Mouse (Mus musculus) embryonic fibroblast, embryonic 13.5 days (primary cell): ENCODE measurements around the gene Tepsin.

Experiments
- CTCF ChIP-seq: IDR thresholded peaks from 2 replicates; pipeline ENCODE4 v1.5.1; 2011; ENCODE audit warnings: mild to moderate bottlenecking, control low read depth, low read length, moderate library complexity, borderline replicate concordance; ENCODE audit not compliant: insufficient read depth
- POLR2A ChIP-seq: IDR thresholded peaks from 2 replicates; pipeline ENCODE4 v1.6.1; 2011; ENCODE audit warnings: low read depth, mild to moderate bottlenecking, control low read depth, low read length, moderate library complexity

DNA sequence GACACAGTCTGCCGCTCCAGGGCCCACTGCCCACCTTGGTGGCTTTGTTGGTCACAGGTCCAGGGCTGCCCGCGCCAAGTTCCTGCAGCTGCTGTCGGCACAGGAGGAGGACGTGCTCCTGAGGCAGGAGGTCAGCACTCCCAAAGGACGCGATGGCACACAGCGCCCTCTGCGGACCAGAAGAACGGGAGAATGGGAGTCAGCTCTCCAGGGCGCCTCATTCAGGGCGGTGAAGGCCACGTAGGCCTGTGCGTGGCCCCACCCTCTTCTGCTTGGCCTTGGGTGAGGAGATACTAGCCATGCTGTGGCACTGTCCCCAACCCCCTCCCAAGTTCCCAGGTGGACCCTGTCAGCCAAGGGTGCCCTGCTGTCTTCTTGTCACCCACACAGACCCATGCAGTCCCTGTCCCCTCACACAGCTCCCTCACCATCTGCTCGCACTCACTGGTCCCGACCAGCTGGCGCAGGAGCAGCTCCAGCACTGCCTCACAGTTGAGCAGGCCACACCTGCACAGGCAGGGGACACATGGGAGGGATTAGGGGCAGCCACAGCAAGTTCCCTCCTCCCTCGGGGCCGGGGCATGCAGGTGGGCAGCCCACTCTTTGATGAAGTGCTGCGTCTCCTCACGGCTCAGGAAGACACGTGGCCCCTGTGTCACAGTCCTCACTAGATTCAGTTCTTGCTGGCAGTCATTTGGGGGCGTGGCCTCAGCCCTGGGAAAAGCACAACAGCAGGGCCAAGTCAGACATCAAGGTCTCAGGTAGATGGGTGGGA is 5.5 kb downstream of the Tepsin start:
- TF ChIP-seq CTCF (peak; percentile 26; the same call in 1 of the 2 replicates), POLR2A (no peak)
